Mouse (Mus musculus): Measurements from ENCODE around the gene Lrrc9.

Lrrc9 gene

DNA sequence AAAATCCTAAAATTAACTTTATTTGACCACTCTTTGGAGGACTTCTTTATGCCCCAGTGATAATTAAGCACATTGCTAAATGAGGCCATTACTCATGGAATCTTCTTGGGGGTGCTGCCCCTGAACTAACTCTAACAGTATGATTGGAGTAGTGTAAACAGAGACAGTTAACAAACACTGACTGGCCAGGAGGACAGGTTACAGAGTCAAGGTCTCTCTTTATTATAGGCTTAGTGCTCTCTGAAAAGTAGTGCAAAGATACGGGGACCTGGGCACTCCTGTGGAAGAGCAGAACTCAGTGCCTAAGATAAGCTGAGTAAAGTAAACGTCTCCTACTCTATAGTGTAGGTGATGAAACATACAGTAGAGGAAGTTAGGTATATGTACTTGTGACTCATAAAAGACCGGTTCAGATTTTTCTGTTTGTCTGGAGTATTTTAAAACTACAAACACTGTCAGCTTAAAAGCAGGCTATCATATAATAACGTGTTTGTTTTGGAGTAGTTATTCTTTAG, 122.7 kb downstream of the Lrrc9 start:
- DNase-seq (ENCODE audit: extremely low read depth, low read depth), result no peak

Data from MEL-GATA-1-ER (cell line).